Mouse (Mus musculus): Measurements from ENCODE around the gene Gm13762. TPM values are rescaled to one million over a fixed set of nuclear protein-coding genes. Genes with fewer than 3 reads are reported as not detected.
"Not testable (repeated sequence)": the region's sequence is repeated elsewhere in the genome, so short reads cannot be mapped to it uniquely, and the experiment has no call there.

Gene Gm13762
- not detected in 2 replicates for polyA plus RNA-seq (2016; fragmentation: Nextera tagmentation; extraction: Ambion mirVana)

DNA sequence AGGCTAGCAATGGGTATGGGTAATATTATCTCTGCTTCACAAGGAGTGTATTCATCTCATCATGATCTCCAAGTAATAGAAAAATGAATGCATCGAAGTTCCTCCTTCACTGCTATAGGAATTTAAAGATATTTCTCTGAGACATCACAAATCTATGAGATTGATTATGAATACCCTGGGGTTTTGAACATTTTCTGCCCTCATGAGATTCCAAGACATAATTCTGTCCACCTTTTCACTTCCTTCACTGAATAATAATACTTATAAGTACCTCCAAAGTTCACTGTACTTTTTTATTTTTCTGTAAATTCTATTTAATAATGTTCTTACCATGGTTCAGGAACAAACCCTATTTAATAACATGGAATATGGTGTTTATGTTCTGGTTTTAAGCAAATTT lies at the start of gene Gm13762:
Gene Gm13762, minus strand, starts transcription at position 101 of the 400 bp plus-strand sequence.
- 82% methylated on average over 1 of the region's 1 CpGs for WGBS
- no peaks in the 10 kb centered on the region for H3K36me3 ChIP-seq
- no peaks in the 10 kb centered on the region for H3K9me3 ChIP-seq
- H3K27ac ChIP-seq: no peak within 1 kb of the TSS
- no peak for DNase-seq (ENCODE audit: low spot score)
- H3K4me1 ChIP-seq (replicated peaks): no peaks in the 10 kb centered on the region
- no peaks in the 10 kb centered on the region for H3K27me3 ChIP-seq (ENCODE audit: insufficient read depth, poor library complexity, severe bottlenecking)
- H3K4me3 ChIP-seq: no peak within 1 kb of the TSS

DNA sequence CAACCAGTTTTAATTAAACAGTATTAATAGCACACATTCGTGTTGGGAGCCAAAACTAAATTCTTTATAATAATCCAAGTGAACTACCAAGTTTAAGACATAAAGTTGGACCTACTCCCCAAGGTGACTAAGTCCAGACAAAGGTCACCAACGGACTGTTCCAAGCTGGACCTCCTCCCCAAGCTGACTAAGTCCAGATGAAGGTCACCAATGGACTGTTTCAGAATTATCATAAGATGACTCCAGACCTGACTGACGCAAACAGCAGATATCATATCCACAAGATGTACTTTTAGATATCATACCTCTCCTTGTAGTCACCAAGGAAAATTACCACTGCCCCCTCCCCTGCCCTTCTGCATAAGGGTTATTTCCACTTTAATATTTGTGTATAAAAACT lies 41.4 kb upstream of the Gm13762 start:
- not testable (repeated sequence) for H3K27me3 ChIP-seq (ENCODE audit: insufficient read depth, poor library complexity, severe bottlenecking); H3K9me3 ChIP-seq; H3K27ac ChIP-seq; H3K4me3 ChIP-seq; H3K4me1 ChIP-seq (replicated peaks); DNase-seq (ENCODE audit: low spot score); H3K36me3 ChIP-seq
- WGBS: 75% methylated on average over 3 of the region's 3 CpGs

DNA sequence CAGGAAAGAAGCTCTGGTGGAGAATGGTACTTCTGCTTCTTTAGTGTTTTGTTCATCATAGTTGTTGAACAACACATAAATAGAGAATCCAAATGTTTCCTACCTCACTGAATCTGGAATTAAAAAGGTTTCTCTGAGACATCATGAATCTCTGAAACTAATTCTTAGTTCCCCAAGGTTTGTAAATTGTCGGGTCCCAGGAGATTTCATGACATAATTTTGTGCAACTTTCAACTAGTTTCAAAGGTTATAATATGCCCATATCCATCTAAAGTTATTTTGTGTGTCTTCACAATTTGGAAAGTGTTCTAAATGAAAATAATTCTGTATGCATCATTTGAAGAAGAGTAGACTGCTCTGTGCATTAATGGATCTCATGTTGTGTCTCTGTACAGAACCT lies 38.2 kb upstream of the Gm13762 start, which contains the start of gene Olfr1216:
Gene Olfr1216, minus strand, starts transcription at position 101 of the 400 bp plus-strand sequence.
- Histone ChIP-seq H3K4me1 (replicated peaks) (no peaks in the 10 kb centered on the region), H3K27me3 (ENCODE audit: insufficient read depth, poor library complexity, severe bottlenecking) (no peaks in the 10 kb centered on the region), H3K4me3 (no peak within 1 kb of the TSS), H3K36me3 (no peaks in the 10 kb centered on the region), H3K27ac (no peak within 1 kb of the TSS), H3K9me3 (no peaks in the 10 kb centered on the region)
- DNase-seq (ENCODE audit: low spot score): no peak
- 81% methylated on average over 1 of the region's 1 CpGs for WGBS

DNA sequence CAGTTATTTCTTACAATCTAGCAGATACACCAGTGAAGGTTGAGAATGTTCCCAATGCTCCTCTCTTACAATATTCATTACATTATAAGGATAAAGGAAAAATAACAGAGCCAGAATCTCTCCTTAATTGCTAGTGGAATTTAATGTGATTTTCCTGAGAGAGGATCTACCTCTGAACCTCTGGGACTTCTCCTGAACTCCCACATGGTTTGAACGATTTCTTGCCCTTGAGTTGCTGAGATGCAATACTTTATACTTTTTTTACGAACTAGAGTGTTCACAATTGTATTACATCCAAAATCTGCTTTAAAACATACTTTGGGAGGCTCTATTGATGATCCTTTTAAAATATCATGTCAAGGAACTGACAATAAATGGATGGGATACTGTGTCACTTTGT lies 26.8 kb upstream of the Gm13762 start, which contains the start of gene Olfr1215:
Gene Olfr1215, minus strand, starts transcription at position 101 of the 400 bp plus-strand sequence.
- no peak within 1 kb of the TSS for H3K27ac ChIP-seq
- H3K4me1 ChIP-seq (replicated peaks): no peaks in the 10 kb centered on the region
- WGBS: 78% methylated on average over 2 of the region's 2 CpGs
- no peaks in the 10 kb centered on the region for H3K27me3 ChIP-seq (ENCODE audit: insufficient read depth, poor library complexity, severe bottlenecking)
- H3K9me3 ChIP-seq: no peaks in the 10 kb centered on the region
- no peak within 1 kb of the TSS for H3K4me3 ChIP-seq
- DNase-seq (ENCODE audit: low spot score): no peak
- no peaks in the 10 kb centered on the region for H3K36me3 ChIP-seq

DNA sequence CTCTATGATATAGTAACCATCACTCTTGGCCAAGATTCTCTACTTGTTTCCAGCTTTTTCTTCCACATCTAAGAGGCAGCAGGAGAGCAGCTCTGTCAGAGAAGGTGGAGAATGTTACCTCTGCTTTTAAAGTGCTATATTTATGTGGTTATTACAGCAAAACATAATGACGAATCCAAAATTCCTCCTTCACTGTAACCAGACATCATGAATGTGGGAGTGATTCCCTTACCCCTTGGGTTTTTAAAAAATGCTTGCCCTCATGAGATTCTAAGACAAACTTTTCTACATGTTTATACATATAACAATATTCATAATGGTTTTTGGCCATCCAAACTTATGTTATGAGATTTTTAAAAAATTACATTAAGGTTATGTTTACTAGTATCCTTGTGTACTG lies 12.5 kb upstream of the Gm13762 start, which contains the start of gene Olfr1214:
Gene Olfr1214, minus strand, starts transcription at position 101 of the 400 bp plus-strand sequence.
- Histone ChIP-seq H3K4me3 (no peak within 1 kb of the TSS), H3K36me3 (no peaks in the 10 kb centered on the region), H3K4me1 (replicated peaks) (no peaks in the 10 kb centered on the region), H3K27me3 (ENCODE audit: insufficient read depth, poor library complexity, severe bottlenecking) (no peaks in the 10 kb centered on the region), H3K9me3 (no peaks in the 10 kb centered on the region), H3K27ac (no peak within 1 kb of the TSS)
- WGBS: 86% methylated on average over 1 of the region's 1 CpGs
- DNase-seq (ENCODE audit: low spot score): no peak

DNA sequence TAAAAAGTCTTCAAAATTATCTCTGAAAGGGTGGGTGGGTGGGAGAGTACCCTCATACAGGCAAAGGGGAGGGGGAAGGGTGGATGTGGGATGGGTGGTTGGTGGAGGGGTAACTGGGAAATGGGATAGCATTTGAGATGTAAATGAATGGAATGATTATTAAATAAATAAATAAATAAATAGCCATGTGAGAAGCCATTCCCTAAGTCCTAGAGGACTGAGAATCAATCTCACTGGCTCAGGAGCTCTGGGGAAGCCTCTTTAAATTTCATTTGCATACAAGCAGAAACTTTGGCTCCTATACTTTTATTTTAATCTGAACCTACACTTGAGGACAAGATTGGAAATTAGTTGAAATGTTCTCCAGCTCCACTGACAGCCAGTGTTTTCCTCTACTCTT lies 26.4 kb downstream of the Gm13762 start, which contains the start of gene Olfr1212:
Gene Olfr1212, plus strand, starts transcription at position 301 of the 400 bp plus-strand sequence.
- H3K27me3 ChIP-seq (ENCODE audit: insufficient read depth, poor library complexity, severe bottlenecking): no peaks in the 10 kb centered on the region
- no peaks in the 10 kb centered on the region for H3K4me1 ChIP-seq (replicated peaks)
- no peak for DNase-seq (ENCODE audit: low spot score)
- no peak within 1 kb of the TSS for H3K27ac ChIP-seq
- no peak within 1 kb of the TSS for H3K4me3 ChIP-seq
- no peaks in the 10 kb centered on the region for H3K36me3 ChIP-seq
- H3K9me3 ChIP-seq: no peaks in the 10 kb centered on the region

DNA sequence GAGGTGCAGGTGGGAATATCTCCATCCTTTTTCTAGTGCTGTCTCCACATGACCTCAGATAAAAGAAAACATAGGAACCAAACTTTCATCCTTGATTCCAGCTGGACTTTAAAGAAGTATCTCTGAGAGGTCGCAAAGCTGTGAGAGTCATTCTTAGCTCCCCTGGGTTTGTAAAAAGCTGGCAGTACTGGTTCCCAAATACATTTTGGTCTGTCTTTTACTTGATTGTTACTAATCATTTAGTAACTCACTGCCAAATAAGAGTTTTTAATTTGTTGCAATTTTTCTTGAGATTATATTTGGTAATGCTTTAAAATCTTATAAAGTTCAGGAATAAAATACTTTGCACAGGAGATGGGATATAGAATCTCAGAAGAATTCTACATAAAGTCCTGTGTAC lies 42.1 kb downstream of the Gm13762 start, which contains the start of gene Olfr1211:
Gene Olfr1211, minus strand, starts transcription at position 101 of the 400 bp plus-strand sequence.
- Histone ChIP-seq H3K4me1 (replicated peaks) (no peaks in the 10 kb centered on the region), H3K4me3 (no peak within 1 kb of the TSS), H3K9me3 (no peaks in the 10 kb centered on the region), H3K27me3 (ENCODE audit: insufficient read depth, poor library complexity, severe bottlenecking) (no peaks in the 10 kb centered on the region), H3K36me3 (no peaks in the 10 kb centered on the region), H3K27ac (no peak within 1 kb of the TSS)
- no peak for DNase-seq (ENCODE audit: low spot score)
- WGBS: 94% methylated on average over 1 of the region's 1 CpGs

Other genes starting within 250 kb of the Gm13762 start
- gene Olfr1197, start 247.9 kb downstream of the Gm13762 start, polyA plus RNA-seq (2016; fragmentation: Nextera tagmentation; extraction: Ambion mirVana): not detected in 2 replicates
- gene Olfr1198, start 228.9 kb downstream of the Gm13762 start, polyA plus RNA-seq (2016; fragmentation: Nextera tagmentation; extraction: Ambion mirVana): not detected in 2 replicates
- not detected in 2 replicates for gene Olfr1199, start 219.8 kb downstream of the Gm13762 start, polyA plus RNA-seq (2016; fragmentation: Nextera tagmentation; extraction: Ambion mirVana)
- gene Olfr1200, start 209.8 kb downstream of the Gm13762 start, polyA plus RNA-seq (2016; fragmentation: Nextera tagmentation; extraction: Ambion mirVana): not detected in 2 replicates
- gene Olfr1201, start 187.2 kb downstream of the Gm13762 start, polyA plus RNA-seq (2016; fragmentation: Nextera tagmentation; extraction: Ambion mirVana): not detected in 2 replicates
- gene Olfr1202, start 165.8 kb downstream of the Gm13762 start, polyA plus RNA-seq (2016; fragmentation: Nextera tagmentation; extraction: Ambion mirVana): 0.04 TPM in 1 of 2 replicates, not detected in the other
- gene Olfr1205, start 150.5 kb downstream of the Gm13762 start, polyA plus RNA-seq (2016; fragmentation: Nextera tagmentation; extraction: Ambion mirVana): not detected in 2 replicates
- not detected in 2 replicates for gene Olfr1204, start 131.0 kb downstream of the Gm13762 start, polyA plus RNA-seq (2016; fragmentation: Nextera tagmentation; extraction: Ambion mirVana)
- gene Olfr1206, start 117.0 kb downstream of the Gm13762 start, polyA plus RNA-seq (2016; fragmentation: Nextera tagmentation; extraction: Ambion mirVana): not detected in 2 replicates
- gene Olfr1208, start 78.0 kb downstream of the Gm13762 start, polyA plus RNA-seq (2016; fragmentation: Nextera tagmentation; extraction: Ambion mirVana): not detected in 2 replicates
- gene Olfr1209, start 65.1 kb downstream of the Gm13762 start, polyA plus RNA-seq (2016; fragmentation: Nextera tagmentation; extraction: Ambion mirVana): not detected in 2 replicates
- not detected in 2 replicates for gene Olfr1211, start 42.2 kb downstream of the Gm13762 start, polyA plus RNA-seq (2016; fragmentation: Nextera tagmentation; extraction: Ambion mirVana)
- not detected in 2 replicates for gene Olfr1212, start 26.3 kb downstream of the Gm13762 start, polyA plus RNA-seq (2016; fragmentation: Nextera tagmentation; extraction: Ambion mirVana)
- not detected in 2 replicates for gene Olfr1214, start 12.4 kb upstream of the Gm13762 start, polyA plus RNA-seq (2016; fragmentation: Nextera tagmentation; extraction: Ambion mirVana)
- not detected in 2 replicates for gene Olfr1215, start 26.7 kb upstream of the Gm13762 start, polyA plus RNA-seq (2016; fragmentation: Nextera tagmentation; extraction: Ambion mirVana)
- gene Olfr1216, start 38.1 kb upstream of the Gm13762 start, polyA plus RNA-seq (2016; fragmentation: Nextera tagmentation; extraction: Ambion mirVana): not detected in 2 replicates
- gene Olfr1217, start 51.8 kb upstream of the Gm13762 start, polyA plus RNA-seq (2016; fragmentation: Nextera tagmentation; extraction: Ambion mirVana): not detected in 2 replicates
- gene Olfr1218, start 80.9 kb upstream of the Gm13762 start, polyA plus RNA-seq (2016; fragmentation: Nextera tagmentation; extraction: Ambion mirVana): not detected in 2 replicates
- not detected in 2 replicates for gene Olfr1219, start 103.2 kb upstream of the Gm13762 start, polyA plus RNA-seq (2016; fragmentation: Nextera tagmentation; extraction: Ambion mirVana)
- gene Olfr1220, start 126.6 kb upstream of the Gm13762 start, polyA plus RNA-seq (2016; fragmentation: Nextera tagmentation; extraction: Ambion mirVana): not detected in 2 replicates
- gene Olfr1221, start 137.0 kb upstream of the Gm13762 start, polyA plus RNA-seq (2016; fragmentation: Nextera tagmentation; extraction: Ambion mirVana): not detected in 2 replicates
- not detected in 2 replicates for gene Olfr1222, start 152.8 kb upstream of the Gm13762 start, polyA plus RNA-seq (2016; fragmentation: Nextera tagmentation; extraction: Ambion mirVana)
- gene Olfr1223, start 171.3 kb upstream of the Gm13762 start, polyA plus RNA-seq (2016; fragmentation: Nextera tagmentation; extraction: Ambion mirVana): not detected in 2 replicates
- not detected in 2 replicates for gene Olfr1224-ps1, start 183.8 kb upstream of the Gm13762 start, polyA plus RNA-seq (2016; fragmentation: Nextera tagmentation; extraction: Ambion mirVana)
- not detected in 2 replicates for gene Olfr1225, start 194.4 kb upstream of the Gm13762 start, polyA plus RNA-seq (2016; fragmentation: Nextera tagmentation; extraction: Ambion mirVana)
- not detected in 2 replicates for gene Olfr1226, start 219.8 kb upstream of the Gm13762 start, polyA plus RNA-seq (2016; fragmentation: Nextera tagmentation; extraction: Ambion mirVana)